Mouse (Mus musculus) midbrain, embryonic 11.5 days (tissue): ENCODE data around the gene Atp5f1. TPM values are rescaled to one million over a fixed set of nuclear protein-coding genes. Genes with fewer than 3 reads are reported as not detected.

Source experiments
- ATAC-seq: fragments of 200-750 bp; cut with Nextera tagmentation; 2 replicates; pipeline ENCODE4 v1.8.0; 2017; ENCODE audit warnings: moderate TSS enrichment, moderate library complexity; ENCODE audit not compliant: low FRiP score
- DNase-seq: peaks from one replicate; pipeline ENCODE4 v3.0.0; 2015; ENCODE audit warnings: low spot score; ENCODE audit errors: missing footprints
- H3K27ac ChIP-seq: fragments of 300-500 bp; sonication (generic); 2 replicates; pipeline ENCODE4 v1.5.1; 2014; ENCODE audit warnings: low read depth, low read length
- H3K27me3 ChIP-seq: fragments of 300-500 bp; sonication (generic); 2 replicates; pipeline ENCODE4 v1.6.1; 2014; ENCODE audit warnings: mild to moderate bottlenecking, low read length, moderate library complexity, mixed read lengths; ENCODE audit not compliant: control insufficient read depth, insufficient read depth
- H3K36me3 ChIP-seq: fragments of 300-500 bp; sonication (generic); 2 replicates; pipeline ENCODE4 v1.6.1; 2014; ENCODE audit warnings: mild to moderate bottlenecking, low read length, moderate library complexity, mixed read lengths; ENCODE audit not compliant: control insufficient read depth, insufficient read depth
- H3K4me1 ChIP-seq: fragments of 300-500 bp; sonication (generic); 2 replicates; pipeline ENCODE4 v1.6.1; 2014; ENCODE audit warnings: low read length; ENCODE audit not compliant: control insufficient read depth, insufficient read depth
- H3K4me2 ChIP-seq: fragments of 300-500 bp; sonication (generic); 2 replicates; pipeline ENCODE4 v1.6.1; 2014; ENCODE audit warnings: mild to moderate bottlenecking, moderate library complexity
- H3K4me3 ChIP-seq: fragments of 300-500 bp; sonication (generic); 2 replicates; pipeline ENCODE4 v1.5.1; 2014; ENCODE audit warnings: low read depth, low read length
- H3K9ac ChIP-seq: fragments of 300-500 bp; sonication (generic); 2 replicates; pipeline ENCODE4 v1.6.1; 2014; ENCODE audit warnings: low read length
- H3K9me3 ChIP-seq: fragments of 300-500 bp; sonication (generic); 2 replicates; pipeline ENCODE4 v1.6.1; 2016; ENCODE audit warnings: low read length; ENCODE audit not compliant: control insufficient read depth
- WGBS: fragments of 180-500 bp; shearing (Covaris S2); extraction: QIAGEN DNeasy Blood & Tissue Kit; methylation state at CpG from one replicate; pipeline ENCODE4 v1.1.7; 2014; 5-methylcytosine and 5-hydroxymethylcytosine counted together
- polyA plus RNA-seq: library from polyadenylated mRNA; unstranded; fragments of >200 nt; fragmentation: Nextera tagmentation; extraction: Ambion mirVana; gene quantifications from 2 replicates; pipeline ENCODE4 v1.2.1, GENCODE M21; 2014

The Atp5f1 gene
- polyA plus RNA-seq, 1 experiment from 2014 or later = 581 TPM

DNA sequence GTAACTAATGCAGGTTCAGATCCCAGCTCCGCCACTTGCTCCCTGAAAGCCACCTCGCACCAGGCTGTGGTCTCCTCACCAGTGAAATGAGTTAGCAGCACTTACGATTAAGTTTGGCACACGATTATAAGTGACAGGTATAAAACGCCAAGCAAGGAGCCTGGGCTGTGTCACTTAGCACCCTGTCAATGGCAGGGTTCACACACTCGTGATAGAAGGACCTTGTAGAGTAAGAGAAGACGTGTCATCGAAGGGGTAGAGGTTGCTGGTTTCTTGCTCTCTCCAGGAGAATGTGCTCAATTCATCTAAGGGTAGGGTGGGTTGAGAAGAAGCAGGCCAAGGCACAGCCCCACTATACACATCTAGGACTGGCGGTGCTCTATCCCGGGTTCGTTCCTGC, 61.0 kb downstream of the Atp5f1 start:
- no peaks in the 10 kb centered on the region for H3K4me1 ChIP-seq
- H3K27me3 ChIP-seq = no peaks in the 10 kb centered on the region
- no peaks in the 10 kb centered on the region for H3K36me3 ChIP-seq
- no peak overlapping the region for H3K4me3 ChIP-seq
- H3K4me2 ChIP-seq = no peak overlapping the region
- H3K9ac ChIP-seq = no peak overlapping the region
- WGBS = 91% methylated on average over 11 of the region's 11 CpGs
- H3K27ac ChIP-seq = no peak overlapping the region
- ATAC-seq (no peak), DNase-seq (no peak)
- H3K9me3 ChIP-seq = no peaks in the 10 kb centered on the region

DNA sequence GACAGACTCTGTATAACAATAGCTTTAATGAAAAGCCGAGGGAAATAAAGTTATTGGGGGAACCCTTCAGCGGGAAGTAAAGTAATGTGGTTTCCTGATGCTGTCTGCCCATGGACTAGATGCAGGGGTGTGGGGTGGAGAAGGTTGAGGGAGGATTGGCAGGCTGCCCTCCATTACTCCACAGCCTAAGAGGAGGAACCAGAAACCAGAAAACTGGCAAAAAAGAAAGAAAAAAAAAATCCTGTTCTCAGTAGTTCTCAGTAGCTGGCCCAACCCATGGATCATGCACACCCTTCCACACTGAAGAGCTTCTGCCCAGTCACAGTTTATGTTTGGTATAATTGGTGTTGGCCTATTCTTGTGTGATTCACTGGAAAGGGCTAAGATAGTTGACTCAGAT, 61.6 kb downstream of the Atp5f1 start:
- H3K4me3 ChIP-seq = no peak overlapping the region
- WGBS = 84% methylated on average over 2 of the region's 2 CpGs

DNA sequence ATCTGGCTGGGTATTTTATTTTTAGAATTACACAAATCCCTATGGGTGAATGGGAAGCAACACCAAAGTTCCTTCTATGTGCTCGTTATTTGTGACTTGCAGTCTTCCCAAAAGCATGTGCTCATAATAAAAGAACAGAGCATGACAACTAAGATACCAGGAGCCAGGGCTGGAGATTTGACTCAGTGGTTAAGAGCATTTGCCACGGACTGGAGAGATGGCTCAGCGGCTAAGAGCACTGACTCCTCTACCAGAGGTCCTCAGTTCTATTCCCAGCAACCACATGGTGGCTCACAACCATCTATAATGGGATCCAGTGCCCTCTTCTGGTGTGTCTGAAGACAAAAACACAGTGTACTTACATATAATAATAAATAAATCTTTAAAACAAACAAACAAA, 63.1 kb downstream of the Atp5f1 start:
- no peaks in the 10 kb centered on the region for H3K27me3 ChIP-seq
- no peak overlapping the region for H3K4me2 ChIP-seq
- DNase-seq (no peak), ATAC-seq (no peak)
- WGBS = 87% methylated on average over 3 of the region's 3 CpGs
- no peaks in the 10 kb centered on the region for H3K36me3 ChIP-seq
- no peak overlapping the region for H3K27ac ChIP-seq
- H3K9me3 ChIP-seq = no peaks in the 10 kb centered on the region
- no peak overlapping the region for H3K9ac ChIP-seq
- no peaks in the 10 kb centered on the region for H3K4me1 ChIP-seq
- no peak overlapping the region for H3K4me3 ChIP-seq

More for the DNA sequence above, 61.6 kb downstream of the Atp5f1 start:
- ATAC-seq (no peak), DNase-seq (no peak)
- H3K36me3 ChIP-seq = no peaks in the 10 kb centered on the region
- H3K27ac ChIP-seq = no peak overlapping the region
- no peak overlapping the region for H3K4me2 ChIP-seq
- H3K4me1 ChIP-seq = no peaks in the 10 kb centered on the region
- H3K9me3 ChIP-seq = no peaks in the 10 kb centered on the region
- H3K27me3 ChIP-seq = no peaks in the 10 kb centered on the region
- no peak overlapping the region for H3K9ac ChIP-seq

DNA sequence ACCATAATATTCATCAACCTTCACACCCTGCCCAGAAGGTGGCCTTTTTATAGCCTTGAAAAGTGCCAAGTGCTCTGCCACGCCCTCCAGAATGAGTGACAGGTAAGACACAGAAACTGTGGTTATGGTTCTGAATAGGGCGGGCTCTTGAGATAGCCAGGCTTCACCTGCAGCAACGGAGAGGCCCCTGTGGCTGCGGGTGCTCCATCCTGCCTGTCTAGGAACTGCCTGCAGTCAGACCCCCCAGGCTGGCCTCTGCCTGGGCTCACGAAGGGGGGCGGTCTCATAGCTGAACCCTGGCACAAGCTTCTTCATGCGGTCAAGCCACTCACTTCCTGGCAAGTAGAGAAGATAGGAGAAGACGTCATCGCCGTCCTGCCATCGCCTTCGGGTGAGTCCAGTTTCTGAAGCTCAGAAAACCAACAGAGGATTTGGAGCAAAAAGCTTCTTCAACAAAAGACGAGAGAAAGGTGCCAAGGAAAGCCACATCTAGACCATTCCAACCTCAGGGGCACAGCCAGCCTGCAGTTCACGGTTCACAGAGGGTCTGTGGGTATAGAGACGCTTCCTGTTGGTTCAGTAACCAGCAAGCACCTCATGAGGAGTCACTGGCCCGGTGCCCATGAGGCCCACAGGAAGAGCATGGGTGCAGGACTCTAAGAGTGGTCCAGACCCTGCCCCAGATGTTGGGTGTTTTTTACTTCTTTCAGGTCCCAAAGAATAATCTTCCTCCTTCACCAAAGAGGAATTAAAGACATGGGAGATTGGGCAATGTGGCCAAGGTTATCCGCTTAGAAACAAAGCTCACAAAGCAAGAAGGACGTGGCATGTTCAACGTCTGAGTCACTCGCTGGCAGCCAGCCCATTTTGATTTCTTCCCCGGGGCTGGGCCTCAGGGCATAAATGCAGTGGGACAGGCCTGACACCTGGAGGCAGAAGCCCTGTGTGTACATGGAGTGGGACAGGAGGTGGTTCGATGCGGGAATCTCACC, 65.0 kb downstream of the Atp5f1 start:
- Histone ChIP-seq H3K27ac (no peak overlapping the region), H3K4me2 (no peak overlapping the region), H3K36me3 (no peaks in the 10 kb centered on the region), H3K9me3 (no peaks in the 10 kb centered on the region), H3K9ac (no peak overlapping the region), H3K4me1 (no peaks in the 10 kb centered on the region), H3K4me3 (no peak overlapping the region), H3K27me3 (no peaks in the 10 kb centered on the region)
- DNase-seq (no peak), ATAC-seq (no peak)
- WGBS = 88% methylated on average over 23 of the region's 23 CpGs

DNA sequence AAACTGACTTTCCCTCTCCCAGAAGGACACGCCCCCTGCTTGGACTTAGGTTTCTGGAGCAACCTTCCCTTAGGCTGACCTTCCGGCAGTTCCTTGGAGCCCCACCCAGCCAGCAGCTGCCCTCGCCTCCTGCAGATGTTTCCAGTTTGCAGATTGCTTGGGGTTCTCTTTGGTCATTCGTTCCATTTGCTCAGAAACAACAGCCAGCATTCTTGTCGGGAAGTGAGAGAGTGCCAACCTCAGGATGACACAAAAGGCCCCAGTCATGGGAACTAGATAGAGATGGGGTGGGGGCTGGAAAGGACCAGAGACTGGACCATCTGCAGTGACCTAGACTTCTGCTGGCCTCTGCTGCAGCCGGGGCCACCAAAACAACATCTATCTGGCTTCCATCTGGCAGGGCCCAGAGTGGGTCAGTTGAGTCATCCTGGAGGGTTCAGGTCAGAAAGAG, 65.9 kb downstream of the Atp5f1 start:
- Histone ChIP-seq H3K9ac (no peak overlapping the region), H3K36me3 (no peaks in the 10 kb centered on the region), H3K4me2 (no peak overlapping the region), H3K4me3 (no peak overlapping the region), H3K9me3 (no peaks in the 10 kb centered on the region), H3K27ac (no peak overlapping the region), H3K27me3 (no peaks in the 10 kb centered on the region), H3K4me1 (no peaks in the 10 kb centered on the region)
- ATAC-seq (no peak), DNase-seq (no peak)
- WGBS = 70% methylated on average over 6 of the region's 6 CpGs

Other genes starting within 250 kb of the Atp5f1 start
- gene Rap1a, start 158.8 kb downstream of the Atp5f1 start, polyA plus RNA-seq = 87.0 and 91.8 TPM in 2 replicates
- not detected in 2 replicates for gene Adora3, start 89.2 kb downstream of the Atp5f1 start, polyA plus RNA-seq
- gene Tmigd3, start 89.2 kb downstream of the Atp5f1 start, polyA plus RNA-seq = not detected in 2 replicates
- 0.63 and 0.83 TPM in 2 replicates for gene I830077J02Rik, start 27.4 kb downstream of the Atp5f1 start, polyA plus RNA-seq
- 132 and 136 TPM in 2 replicates for gene Wdr77, start 730 bp downstream of the Atp5f1 start, polyA plus RNA-seq
- 2.6 and 4.3 TPM in 2 replicates for gene Ovgp1, start 13.6 kb upstream of the Atp5f1 start, polyA plus RNA-seq
- gene Pifo, start 54.5 kb upstream of the Atp5f1 start, polyA plus RNA-seq = 0.20 TPM in 1 of 2 replicates, not detected in the other
- not detected in 2 replicates for gene Chil5, start 72.7 kb upstream of the Atp5f1 start, polyA plus RNA-seq
- not detected in 2 replicates for gene Chia1, start 153.1 kb upstream of the Atp5f1 start, polyA plus RNA-seq
- gene Chil3, start 207.5 kb upstream of the Atp5f1 start, polyA plus RNA-seq = not detected in 2 replicates